Comparison of ENCODE assay signal across 11 mouse cellular contexts in the genomic region with DNA sequence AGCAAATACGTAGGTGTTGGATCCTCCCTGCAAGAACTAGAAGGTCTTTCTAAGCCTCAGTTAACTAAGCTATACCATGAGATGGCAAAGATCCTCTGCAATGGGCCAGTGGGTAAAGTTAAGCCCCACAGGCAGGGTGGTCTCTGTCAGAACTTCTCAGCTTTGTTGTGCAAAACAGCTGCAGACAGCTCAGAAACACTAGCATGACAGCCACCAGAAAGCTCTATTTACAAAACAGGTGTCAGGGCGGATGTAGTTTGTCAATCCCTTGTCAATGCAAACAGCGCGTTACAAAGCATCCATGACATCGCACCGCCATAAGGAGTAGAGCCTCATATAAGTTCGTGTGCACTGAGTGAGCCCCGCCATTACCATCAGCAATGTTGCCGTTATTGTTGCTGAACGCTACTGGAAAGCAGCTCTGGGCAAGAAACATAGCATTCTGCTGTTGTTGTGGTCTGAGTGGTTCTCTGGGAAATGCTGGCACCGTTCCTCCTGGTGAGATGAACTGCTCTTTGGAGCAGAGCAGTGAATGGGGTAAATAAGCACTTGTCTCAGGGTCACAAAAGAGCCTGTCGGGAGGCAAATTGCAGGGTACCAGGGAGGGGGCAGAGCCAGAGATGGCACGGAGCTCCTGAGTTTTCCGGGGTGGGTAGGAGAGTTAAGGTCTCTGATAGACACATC. TPM values are rescaled to one million over a fixed set of nuclear protein-coding genes. Genes with fewer than 3 reads are reported as not detected.
DNase-seq lines count a peak whose midpoint lies in the region; ATAC-seq and TF ChIP-seq lines count a peak whose summit lies in the region.
"Had no signal": no experiment of that assay in that cellular context is flagged by ENCODE, and none has a peak within 500 bp of the region (broad histone marks: within the 10 kb centered on the region; RNA-seq: fewer than 3 reads in every experiment).

No protein-coding gene starts in this region.

- H3K27me3 ChIP-seq in E14TG2a.4 (ENCODE audit: insufficient read depth, low read length) = peaks cover 5% of the 10 kb centered on the region
- peaks cover 9% of the 10 kb centered on the region; the same call in 1 of the 2 replicates for H3K27me3 ChIP-seq in forebrain, postnatal 0 days (ENCODE audit: insufficient read depth, low read length)
- H3K27me3 ChIP-seq in midbrain, embryonic 13.5 days = peaks cover 62% of the 10 kb centered on the region
- no peaks in the 10 kb centered on the region for H3K27me3 ChIP-seq in kidney, embryonic 14.5 days (ENCODE audit: control insufficient read depth, insufficient read depth, low read length)
- H3K27me3 ChIP-seq: embryonic facial prominence, embryonic 13.5 days had no signal

- peak; percentile 6 for DNase-seq in adrenal gland, postnatal 14 days
- DNase-seq in adrenal gland, postnatal 4 days (ENCODE audit: low spot score in 2 of 2) = no peak
- peak; percentile 74 for DNase-seq in forebrain, postnatal 0 days
- no peak for DNase-seq in gastrocnemius, postnatal 10 days
- no peak for DNase-seq in spleen, postnatal 4 days (ENCODE audit: low spot score in 2 of 2)

- no peaks in the 10 kb centered on the region for H3K36me3 ChIP-seq in E14TG2a.4 (ENCODE audit: insufficient read depth, low read length)
- no peaks in the 10 kb centered on the region for H3K36me3 ChIP-seq in forebrain, postnatal 0 days (ENCODE audit: insufficient read depth)
- no peaks in the 10 kb centered on the region for H3K36me3 ChIP-seq in midbrain, embryonic 13.5 days
- H3K36me3 ChIP-seq in kidney, embryonic 14.5 days (ENCODE audit: control insufficient read depth, insufficient read depth, low read length) = no peaks in the 10 kb centered on the region
- H3K36me3 ChIP-seq: embryonic facial prominence, embryonic 13.5 days had no signal

- peak overlapping the region; percentile 45; the same call in 1 of the 2 replicates for H3K27ac ChIP-seq in forebrain, postnatal 0 days (ENCODE audit: low read depth, low read length)
- H3K27ac ChIP-seq in midbrain, embryonic 13.5 days = no peak overlapping the region
- no peak overlapping the region for H3K27ac ChIP-seq in kidney, embryonic 14.5 days (ENCODE audit: low read depth, low read length)
- H3K27ac ChIP-seq: embryonic facial prominence, embryonic 13.5 days had no signal

- no peak for TF ChIP-seq CTCF in E14TG2a.4 (conservative IDR thresholded peaks at IDR 0.05; ENCODE audit: low read length)
- no peak for TF ChIP-seq CTCF in forebrain, postnatal 0 days (IDR thresholded peaks at IDR 0.05; ENCODE audit: low read depth)

- peak overlapping the region; percentile 23 for H3K4me2 ChIP-seq in forebrain, postnatal 0 days (ENCODE audit: low read depth)
- H3K4me2 ChIP-seq in midbrain, embryonic 13.5 days (replicated peaks) = peak overlapping the region; percentile 34
- no peak overlapping the region for H3K4me2 ChIP-seq in kidney, embryonic 14.5 days (replicated peaks; ENCODE audit: low read depth, low read length)
- H3K4me2 ChIP-seq: embryonic facial prominence, embryonic 13.5 days had no signal

- H3K9ac ChIP-seq in forebrain, postnatal 0 days = no peak overlapping the region
- no peak overlapping the region for H3K9ac ChIP-seq in midbrain, embryonic 13.5 days (replicated peaks)
- no peak overlapping the region for H3K9ac ChIP-seq in kidney, embryonic 14.5 days (ENCODE audit: low read depth, low read length)
- H3K9ac ChIP-seq: embryonic facial prominence, embryonic 13.5 days; liver, postnatal 0 days had no signal

- peak; percentile 96 for ATAC-seq in forebrain, postnatal 0 days
- peak; percentile 73 for ATAC-seq in midbrain, embryonic 13.5 days
- ATAC-seq in kidney, embryonic 14.5 days (ENCODE audit: low FRiP score, low TSS enrichment) = no peak
- ATAC-seq: inflammation-experienced regulatory T-cells, adult 6 months; liver, postnatal 0 days had no signal

- H3K4me1 ChIP-seq in E14TG2a.4 (replicated peaks; ENCODE audit: low read depth, low read length) = peaks cover 16% of the 10 kb centered on the region
- no peaks in the 10 kb centered on the region; the same call in 1 of the 2 replicates for H3K4me1 ChIP-seq in forebrain, postnatal 0 days (ENCODE audit: insufficient read depth)
- H3K4me1 ChIP-seq in midbrain, embryonic 13.5 days (replicated peaks) = peaks cover 24% of the 10 kb centered on the region
- H3K4me1 ChIP-seq in kidney, embryonic 14.5 days (ENCODE audit: control insufficient read depth, insufficient read depth, low read length) = no peaks in the 10 kb centered on the region

- 16% methylated on average over 14 of the region's 14 CpGs for WGBS in forebrain, postnatal 0 days
- 28% methylated on average over 14 of the region's 14 CpGs for WGBS in midbrain, embryonic 13.5 days
- WGBS in kidney, embryonic 14.5 days = 60% methylated on average over 14 of the region's 14 CpGs

- peak overlapping the region; percentile 13; the same call in 1 of the 2 replicates for H3K4me3 ChIP-seq in E14TG2a.4 (replicated peaks; ENCODE audit: low read length)
- no peak overlapping the region for H3K4me3 ChIP-seq in forebrain, postnatal 0 days (ENCODE audit: low read depth, low read length)
- H3K4me3 ChIP-seq in midbrain, embryonic 13.5 days (replicated peaks) = 0 out of 2 replicates have a peak overlapping the region, but pooled peaks have one; percentile 1
- H3K4me3 ChIP-seq in kidney, embryonic 14.5 days (ENCODE audit: low read length) = no peak overlapping the region
- H3K4me3 ChIP-seq: embryonic facial prominence, embryonic 13.5 days had no signal

- no peaks in the 10 kb centered on the region for H3K9me3 ChIP-seq in E14TG2a.4 (ENCODE audit: low read length)
- no peaks in the 10 kb centered on the region for H3K9me3 ChIP-seq in forebrain, postnatal 0 days (ENCODE audit: low read length)
- no peaks in the 10 kb centered on the region for H3K9me3 ChIP-seq in midbrain, embryonic 13.5 days
- H3K9me3 ChIP-seq in kidney, embryonic 14.5 days (ENCODE audit: control insufficient read depth, low read length) = no peaks in the 10 kb centered on the region
- H3K9me3 ChIP-seq: embryonic facial prominence, embryonic 13.5 days had no signal

RNA-seq across cellular contexts. Expression of gene Fam196b, which starts 38.1 kb away (rescaled TPM):
- total RNA-seq in adrenal gland, postnatal 14 days (2021) = not detected in 2 replicates
- total RNA-seq in adrenal gland, postnatal 4 days (2021) = under 1 TPM; 0.11 to 0.14 TPM
- 3.5 and 5.0 TPM in 2 replicates for total RNA-seq in forebrain, postnatal 0 days (2014; rRNA removed)
- 0.79 and 1.5 TPM in 2 replicates for polyA plus RNA-seq in forebrain, postnatal 0 days (2015; fragmentation: Nextera tagmentation; extraction: Ambion mirVana)
- polyA plus RNA-seq in midbrain, embryonic 13.5 days (2015; fragmentation: Nextera tagmentation; extraction: Ambion mirVana) = 3.2 and 3.4 TPM in 2 replicates
- total RNA-seq in gastrocnemius, postnatal 10 days (2021) = under 1 TPM; 0.07 to 0.11 TPM
- polyA plus RNA-seq in kidney, embryonic 14.5 days (2014; fragmentation: Nextera tagmentation; extraction: Ambion mirVana) = 0.24 and 0.46 TPM in 2 replicates

Comparison
In these comparisons a context has a peak if more than half of its experiments do, and no peak if none do; other contexts are left out.
1. DNase-seq: peak in adrenal gland, postnatal 14 days (single experiment) and forebrain, postnatal 0 days (single experiment); none in adrenal gland, postnatal 4 days (0 of 2), gastrocnemius, postnatal 10 days (single experiment) and spleen, postnatal 4 days (0 of 2).
2. H3K4me3 ChIP-seq: peak in E14TG2a.4 (single experiment) and midbrain, embryonic 13.5 days (single experiment); none in forebrain, postnatal 0 days (single experiment) and kidney, embryonic 14.5 days (single experiment).